Mouse (Mus musculus) brain, embryonic 14.5 days (tissue): ENCODE results near the gene Cabp4.

Experiments
- CTCF ChIP-seq: fragments of 200-500 bp; IDR thresholded peaks from 2 replicates; pipeline ENCODE4 v1.5.1; 2012; ENCODE audit warnings: inconsistent platforms, mild to moderate bottlenecking, moderate library complexity, borderline replicate concordance; ENCODE audit not compliant: insufficient read depth, insufficient read length; ENCODE audit errors: extremely low read depth
- POLR2A ChIP-seq: fragments of 200-500 bp; IDR thresholded peaks from 2 replicates; pipeline ENCODE4 v1.6.1; 2012; ENCODE audit warnings: mild to moderate bottlenecking, inconsistent platforms, borderline replicate concordance; ENCODE audit not compliant: poor library complexity, insufficient read depth, insufficient read length, severe bottlenecking; ENCODE audit errors: extremely low read depth

DNA sequence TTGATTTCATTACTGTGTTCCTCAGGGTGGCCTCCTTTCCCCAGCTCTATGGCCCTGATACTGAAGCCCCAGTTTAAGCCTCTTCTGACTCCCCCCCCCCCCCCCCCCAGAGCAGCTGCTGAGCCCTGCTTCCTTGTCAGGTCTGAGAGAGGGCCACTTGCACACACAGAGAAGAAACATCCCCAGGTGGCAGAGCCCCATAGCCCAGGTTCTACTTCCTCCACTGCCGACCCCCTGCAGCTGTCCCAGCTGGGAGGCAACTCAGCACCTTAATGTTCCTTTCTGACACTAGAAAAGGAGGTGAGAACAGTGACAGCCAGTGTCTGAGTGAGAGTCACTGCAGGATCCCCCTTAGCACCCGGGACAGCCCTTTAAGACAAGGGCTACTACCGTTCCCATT is 40.0 kb downstream of the Cabp4 start:
- no peak for TF ChIP-seq CTCF
- TF ChIP-seq POLR2A = no peak
